Mouse (Mus musculus) left cerebral cortex, postnatal 4 days (tissue): Measurements from ENCODE around the gene Nr6a1. TPM values are rescaled to one million over a fixed set of nuclear protein-coding genes. Genes with fewer than 3 reads are reported as not detected.

Experiments
- DNase-seq: peaks from one replicate; pipeline ENCODE4 v3.0.0-alpha.2; 2022
- intact Hi-C: fragments of 180-260 bp; cut with DNase I; formaldehyde crosslinking; loops from one replicate; pipeline ENCODE4 v1.15.1; 2025
- microRNA-seq: library from miRNA; unstranded; fragments of <30 nt; microRNA quantifications from one replicate; pipeline ENCODE4 v1.2.0, GENCODE M21; 2022
- total RNA-seq, 2 experiments: library from RNA; stranded (reverse); gene quantifications; 2 replicates each; pipeline ENCODE4 v1.2.3; 2021

Gene Nr6a1
- total RNA-seq, 2 experiments from 2014 or later, result 6.6 TPM

DNA sequence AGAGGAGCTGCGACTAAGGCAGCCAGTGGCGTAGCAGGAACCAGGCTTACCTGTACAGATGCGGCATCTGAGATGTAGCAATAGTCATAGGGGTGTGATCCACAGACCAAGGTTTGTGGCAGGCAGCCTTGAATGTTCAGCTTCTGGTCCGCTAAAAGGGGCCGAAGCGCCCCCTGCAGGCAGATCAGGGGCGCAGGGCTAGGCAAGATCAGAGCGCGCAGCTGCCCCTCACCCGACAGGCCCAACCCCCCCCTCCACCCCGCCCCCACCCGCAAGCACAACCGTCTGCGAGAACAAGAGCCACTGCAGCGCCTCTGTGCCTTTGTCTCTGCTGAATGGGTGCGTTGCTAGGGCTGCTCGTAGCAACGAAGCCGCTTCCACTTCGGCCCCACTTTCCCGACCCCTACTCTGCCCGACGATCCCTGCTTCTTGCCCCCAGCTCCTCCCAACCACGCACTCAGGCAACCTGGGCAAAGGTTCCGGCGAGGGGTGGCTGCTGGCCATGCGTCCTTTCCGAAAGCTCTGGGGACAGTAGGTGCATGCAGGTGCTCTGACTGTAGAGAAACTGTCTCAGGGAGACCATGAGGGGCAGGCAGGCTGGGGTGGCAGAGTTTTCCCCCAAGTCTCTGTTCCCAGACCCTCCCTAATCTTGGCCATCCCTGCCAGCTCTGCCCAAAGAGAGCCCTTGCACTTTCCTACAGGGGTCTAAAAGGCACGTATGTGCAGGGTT, 238.5 kb downstream of the Nr6a1 start:
- DNase-seq, result peak; percentile 82
- intact Hi-C loops, result no loop called here

GRCm38 (mm10) chr2:38685746-38686145, 241.7 kb downstream of the Nr6a1 start:
- intact Hi-C loops, result no loop called here
- no peak for DNase-seq

- intact Hi-C loops, result no loop called here
- no peak for DNase-seq
Measured at GRCm38 (mm10) chr2:38683083-38683482, 244.4 kb downstream of the Nr6a1 start.

GRCm38 (mm10) chr2:38682209-38682608, 245.3 kb downstream of the Nr6a1 start:
- intact Hi-C loops, result no loop called here
- DNase-seq, result no peak

- intact Hi-C loops, result no loop called here
- no peak for DNase-seq
Measured at GRCm38 (mm10) chr2:38678947-38679346, 248.5 kb downstream of the Nr6a1 start.

DNA sequence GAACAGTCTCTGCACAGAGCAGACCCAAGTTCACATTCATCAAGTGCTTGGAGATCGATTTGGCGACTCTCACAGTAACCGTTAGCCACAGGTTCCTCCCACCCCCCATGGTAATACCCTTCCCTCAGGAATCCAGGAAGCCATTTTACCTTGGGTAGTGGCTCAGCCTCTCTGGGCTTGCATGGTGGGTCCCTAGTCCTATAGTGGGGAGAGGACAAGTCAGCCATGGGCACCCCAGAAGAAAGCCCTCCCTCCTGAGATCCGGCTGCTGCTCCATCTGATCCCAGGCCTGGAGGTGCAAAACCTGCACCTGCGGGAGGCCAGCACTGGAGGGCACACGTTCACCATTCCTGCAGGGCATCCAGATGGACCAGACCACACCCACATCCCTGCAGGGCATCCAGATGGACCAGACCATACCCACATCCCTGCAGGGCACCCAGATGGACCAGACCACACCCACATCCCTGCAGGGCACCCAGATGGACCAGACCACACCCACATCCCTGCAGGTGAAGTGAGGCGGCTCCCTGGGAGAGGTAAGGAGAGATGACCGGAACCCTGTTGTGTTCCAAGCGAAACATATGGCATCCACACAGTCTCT, 252.0 kb downstream of the Nr6a1 start:
- intact Hi-C loops, result no loop called here
- peak; percentile 44 for DNase-seq

Small RNAs within 50 kb of the gene (microRNA-seq; reads per million reads assigned to microRNA genes)
- gene Mir181a-2 (106 reads per million, percentile 51 among the genes with 10 or more reads in this experiment), gene Mir181b-2 (2,715 reads per million, percentile 85 among the genes with 10 or more reads in this experiment)

Other genes with a start within 250 kb of the Nr6a1 start
- gene Nr5a1, start 213.1 kb downstream of the Nr6a1 start, total RNA-seq, result under 1 TPM in 1 of 2 experiments, not detected in 1; 0.14 TPM
- 1 to 10 TPM; 4.4 to 5.4 TPM for gene Olfml2a, start 4.3 kb upstream of the Nr6a1 start, total RNA-seq
- under 1 TPM; 0.46 to 0.58 TPM for gene Wdr38, start 69.8 kb upstream of the Nr6a1 start, total RNA-seq
- 10 to 100 TPM; 77.8 to 79.7 TPM for gene Arpc5l, start 77.7 kb upstream of the Nr6a1 start, total RNA-seq
- gene Rpl35, start 77.9 kb upstream of the Nr6a1 start, total RNA-seq, result 100 to 1,000 TPM; 436 to 486 TPM
- gene Golga1, start 137.9 kb upstream of the Nr6a1 start, total RNA-seq, result 10 to 100 TPM; 33.0 to 34.7 TPM